Mouse (Mus musculus): ENCODE data around the gene Dyx1c1. TPM values are rescaled to one million over a fixed set of nuclear protein-coding genes. Genes with fewer than 3 reads are reported as not detected.

Dyx1c1 gene
- polyA plus RNA-seq, 1 experiment from 2014 or later, result 1.6 TPM

DNA sequence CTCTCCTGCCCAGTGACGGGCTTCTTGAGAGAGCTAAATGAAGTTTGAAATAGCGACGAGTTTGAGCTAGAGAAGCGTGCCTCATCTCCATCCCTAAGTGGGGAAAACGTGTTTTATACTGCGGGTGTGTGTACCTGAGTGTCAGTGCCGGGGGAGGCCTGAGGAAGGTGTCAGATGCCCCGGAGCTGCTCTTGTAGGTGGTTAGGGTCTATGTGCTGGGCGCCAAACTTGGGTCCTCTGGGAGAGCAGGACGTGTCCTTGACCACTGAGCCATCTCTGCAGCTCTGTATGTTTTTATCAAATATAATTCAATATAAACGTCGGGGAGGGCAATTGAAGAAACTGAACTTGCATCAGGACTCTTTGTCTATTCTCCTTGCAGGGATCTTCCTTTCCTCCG lies 14.3 kb upstream of the Dyx1c1 start:
- ATAC-seq (ENCODE audit: low FRiP score, low read depth), result no peak
- H3K27ac ChIP-seq, result no peak overlapping the region
- peaks cover 52% of the 10 kb centered on the region for H3K36me3 ChIP-seq
- H3K4me2 ChIP-seq (replicated peaks), result no peak overlapping the region
- H3K4me3 ChIP-seq, result no peak overlapping the region
- 89% methylated on average over 13 of the region's 13 CpGs for WGBS
- H3K9ac ChIP-seq, result no peak overlapping the region
- H3K4me1 ChIP-seq, result no peaks in the 10 kb centered on the region
- H3K27me3 ChIP-seq, result no peaks in the 10 kb centered on the region
- H3K9me3 ChIP-seq, result peaks cover 9% of the 10 kb centered on the region; the same call in 1 of the 2 replicates

GRCm38 (mm10) chr9:72947010-72947409 lies 11.6 kb upstream of the Dyx1c1 start:
- Histone ChIP-seq H3K4me2 (replicated peaks) (no peak overlapping the region), H3K27me3 (no peaks in the 10 kb centered on the region), H3K4me1 (peaks cover 6% of the 10 kb centered on the region), H3K9ac (no peak overlapping the region), H3K4me3 (no peak overlapping the region), H3K27ac (no peak overlapping the region), H3K36me3 (peaks cover 44% of the 10 kb centered on the region), H3K9me3 (peaks cover 9% of the 10 kb centered on the region; the same call in 1 of the 2 replicates)
- ATAC-seq (ENCODE audit: low FRiP score, low read depth), result no peak
- 89% methylated on average over 1 of the region's 1 CpGs for WGBS

DNA sequence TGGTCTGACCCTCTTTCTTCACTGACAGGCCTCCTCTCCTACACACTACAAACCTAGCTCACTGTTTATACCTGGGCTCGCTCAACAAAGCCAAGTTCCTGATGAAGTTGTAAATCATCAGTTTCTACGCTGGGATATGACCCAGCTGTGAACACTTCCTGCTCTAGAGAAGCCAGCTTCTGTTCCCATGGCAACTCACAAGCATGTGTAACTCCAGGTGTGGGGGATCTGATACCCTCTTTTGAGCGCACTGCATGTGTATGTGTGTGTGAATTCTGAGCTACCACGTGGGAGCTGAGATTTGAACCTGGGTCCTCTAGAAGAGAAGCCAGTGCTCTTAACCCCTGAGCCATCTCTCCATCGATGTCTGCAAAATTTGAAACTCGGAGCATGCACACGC lies 9.0 kb upstream of the Dyx1c1 start:
- no peak overlapping the region for H3K4me2 ChIP-seq (replicated peaks)
- 55% methylated on average over 7 of the region's 7 CpGs for WGBS
- H3K36me3 ChIP-seq, result peaks cover 26% of the 10 kb centered on the region
- no peaks in the 10 kb centered on the region for H3K27me3 ChIP-seq
- no peak overlapping the region for H3K4me3 ChIP-seq
- no peak for ATAC-seq (ENCODE audit: low FRiP score, low read depth)
- H3K9me3 ChIP-seq, result peaks cover 9% of the 10 kb centered on the region; the same call in 1 of the 2 replicates
- no peak overlapping the region for H3K27ac ChIP-seq
- H3K9ac ChIP-seq, result no peak overlapping the region
- peaks cover 6% of the 10 kb centered on the region for H3K4me1 ChIP-seq

- H3K9me3 ChIP-seq, result no peaks in the 10 kb centered on the region
- no peaks in the 10 kb centered on the region for H3K36me3 ChIP-seq
- no peak for ATAC-seq (ENCODE audit: low FRiP score, low read depth)
- H3K4me1 ChIP-seq, result peaks cover 15% of the 10 kb centered on the region
- H3K4me2 ChIP-seq (replicated peaks), result no peak overlapping the region
- H3K9ac ChIP-seq, result no peak overlapping the region
- WGBS, result 37% methylated on average over 2 of the region's 2 CpGs
- H3K27me3 ChIP-seq, result no peaks in the 10 kb centered on the region
- H3K27ac ChIP-seq, result no peak overlapping the region
- no peak overlapping the region for H3K4me3 ChIP-seq
Measured at GRCm38 (mm10) chr9:72954746-72955145, 3.8 kb upstream of the Dyx1c1 start.

DNA sequence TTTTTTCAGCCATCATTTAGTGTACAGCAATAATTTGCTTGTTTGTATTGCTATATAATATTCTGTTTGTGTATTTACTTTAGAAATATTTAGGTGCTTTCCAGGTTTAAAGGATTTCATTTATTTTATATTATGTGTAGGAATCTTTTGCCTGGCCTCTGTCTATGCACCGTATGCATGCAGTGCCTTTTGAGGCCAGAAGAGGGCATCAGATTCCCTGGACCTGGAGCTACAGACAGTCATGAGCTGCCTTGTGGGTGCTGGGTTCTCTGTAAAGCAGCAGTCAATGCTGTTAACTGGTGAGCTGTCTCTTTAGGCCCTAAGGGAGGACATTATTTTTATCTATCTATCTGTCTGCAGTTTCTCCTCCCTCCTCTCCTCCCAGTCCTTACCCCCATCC lies 3.0 kb upstream of the Dyx1c1 start:
- no peak overlapping the region for H3K27ac ChIP-seq
- no peak for ATAC-seq (ENCODE audit: low FRiP score, low read depth)
- no peak overlapping the region for H3K4me2 ChIP-seq (replicated peaks)
- no peak overlapping the region for H3K4me3 ChIP-seq
- H3K27me3 ChIP-seq, result no peaks in the 10 kb centered on the region
- no peaks in the 10 kb centered on the region for H3K36me3 ChIP-seq
- H3K9ac ChIP-seq, result no peak overlapping the region
- no peaks in the 10 kb centered on the region for H3K9me3 ChIP-seq
- WGBS, result 23% methylated on average over 1 of the region's 1 CpGs
- peaks cover 15% of the 10 kb centered on the region for H3K4me1 ChIP-seq

DNA sequence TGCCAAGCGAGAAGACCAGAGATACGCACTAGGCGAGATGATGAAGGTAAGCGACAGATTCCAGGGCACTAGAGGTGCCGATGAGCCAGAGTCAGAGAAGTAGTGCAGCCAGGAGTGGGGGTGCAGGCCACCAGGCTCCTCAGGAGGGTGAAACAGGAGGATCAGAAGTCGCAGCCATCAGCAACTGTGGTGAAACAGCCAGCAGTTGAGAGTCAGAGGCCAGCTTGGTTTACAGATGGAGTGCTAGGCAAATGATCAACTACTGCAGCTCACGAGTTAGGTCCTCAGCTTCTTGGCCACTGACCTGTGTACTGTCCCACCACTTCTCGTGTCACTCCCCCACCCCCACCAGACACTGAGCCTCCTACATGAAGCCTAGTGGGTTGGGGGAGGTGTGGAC lies 2.8 kb downstream of the Dyx1c1 start:
- no peaks in the 10 kb centered on the region for H3K36me3 ChIP-seq
- no peaks in the 10 kb centered on the region for H3K27me3 ChIP-seq
- no peak overlapping the region for H3K4me3 ChIP-seq
- H3K4me1 ChIP-seq, result peaks cover 9% of the 10 kb centered on the region
- no peaks in the 10 kb centered on the region for H3K9me3 ChIP-seq
- ATAC-seq (ENCODE audit: low FRiP score, low read depth), result no peak
- no peak overlapping the region for H3K27ac ChIP-seq
- WGBS, result 67% methylated on average over 8 of the region's 8 CpGs
- H3K4me2 ChIP-seq (replicated peaks), result no peak overlapping the region
- no peak overlapping the region for H3K9ac ChIP-seq

- WGBS, result 79% methylated on average over 15 of the region's 15 CpGs
- peaks cover 9% of the 10 kb centered on the region for H3K4me1 ChIP-seq
- H3K27ac ChIP-seq, result no peak overlapping the region
- H3K4me2 ChIP-seq (replicated peaks), result no peak overlapping the region
- H3K27me3 ChIP-seq, result no peaks in the 10 kb centered on the region
- no peak overlapping the region for H3K4me3 ChIP-seq
- H3K9me3 ChIP-seq, result no peaks in the 10 kb centered on the region
- ATAC-seq (ENCODE audit: low FRiP score, low read depth), result no peak
- no peak overlapping the region for H3K9ac ChIP-seq
- H3K36me3 ChIP-seq, result no peaks in the 10 kb centered on the region
Measured at GRCm38 (mm10) chr9:72961959-72962358, 3.4 kb downstream of the Dyx1c1 start.

DNA sequence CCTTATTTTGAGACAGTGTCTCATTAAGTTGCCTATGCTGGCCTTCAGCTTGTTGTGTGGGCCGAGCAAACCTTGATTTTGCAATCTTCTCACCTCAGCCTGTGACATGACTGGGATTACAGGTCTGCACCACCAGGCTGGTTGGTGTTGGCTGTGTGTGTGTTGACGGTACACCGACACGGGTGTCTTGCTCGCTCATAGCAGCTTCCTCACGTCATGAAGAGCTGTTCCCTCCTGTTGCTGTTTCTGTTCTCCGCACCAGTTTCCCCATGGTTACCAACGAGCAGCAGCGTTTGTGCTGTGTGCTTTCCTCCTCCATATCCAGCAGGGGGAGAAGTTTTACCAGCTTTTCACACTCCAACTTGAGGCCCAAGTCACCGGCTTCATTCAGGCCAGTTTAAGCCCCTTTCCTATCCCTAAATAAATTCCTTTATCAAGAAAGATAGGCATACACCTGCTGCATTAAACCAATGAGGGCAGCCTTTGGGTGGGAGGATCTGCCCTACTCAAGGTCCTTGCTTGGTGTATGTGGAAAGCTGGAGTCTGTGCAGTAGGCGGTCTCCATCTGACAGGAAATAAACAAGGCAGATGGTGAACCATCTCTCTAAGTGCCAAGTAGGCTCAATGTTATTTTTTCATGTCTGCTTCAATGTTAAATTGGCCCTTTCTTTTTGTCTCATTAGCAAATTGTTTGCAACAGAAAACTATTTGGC lies 9.9 kb downstream of the Dyx1c1 start:
- no peaks in the 10 kb centered on the region for H3K36me3 ChIP-seq
- 32% methylated on average over 11 of the region's 11 CpGs for WGBS
- ATAC-seq (ENCODE audit: low FRiP score, low read depth), result no peak
- H3K4me2 ChIP-seq (replicated peaks), result no peak overlapping the region
- no peak overlapping the region for H3K27ac ChIP-seq
- no peaks in the 10 kb centered on the region for H3K9me3 ChIP-seq
- H3K9ac ChIP-seq, result no peak overlapping the region
- no peaks in the 10 kb centered on the region for H3K4me1 ChIP-seq
- no peak overlapping the region for H3K4me3 ChIP-seq
- no peaks in the 10 kb centered on the region for H3K27me3 ChIP-seq

DNA sequence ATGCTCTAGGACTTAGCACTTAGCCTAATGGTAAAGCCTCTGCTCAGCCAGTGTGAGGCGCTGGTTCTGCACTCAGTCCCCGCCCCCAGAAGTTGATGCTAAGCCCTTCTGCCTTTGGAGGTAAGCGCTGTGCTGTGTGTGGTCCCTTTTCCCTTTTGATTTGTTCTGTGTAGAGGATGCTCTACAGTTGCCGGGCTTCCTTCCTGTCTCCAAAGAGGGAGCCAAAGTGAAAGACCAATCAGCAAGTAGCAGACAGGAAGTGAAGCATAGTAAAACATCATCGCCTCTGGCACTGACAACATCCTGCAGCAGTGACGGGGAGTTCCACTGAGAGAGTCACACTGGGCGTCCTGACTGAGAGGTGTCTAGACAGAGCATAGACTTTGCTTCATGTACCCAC lies 11.3 kb downstream of the Dyx1c1 start:
- Histone ChIP-seq H3K9ac (no peak overlapping the region), H3K27ac (no peak overlapping the region), H3K4me2 (replicated peaks) (no peak overlapping the region), H3K4me1 (no peaks in the 10 kb centered on the region), H3K4me3 (no peak overlapping the region), H3K27me3 (no peaks in the 10 kb centered on the region), H3K9me3 (no peaks in the 10 kb centered on the region), H3K36me3 (no peaks in the 10 kb centered on the region)
- no peak for ATAC-seq (ENCODE audit: low FRiP score, low read depth)
- 66% methylated on average over 7 of the region's 7 CpGs for WGBS

DNA sequence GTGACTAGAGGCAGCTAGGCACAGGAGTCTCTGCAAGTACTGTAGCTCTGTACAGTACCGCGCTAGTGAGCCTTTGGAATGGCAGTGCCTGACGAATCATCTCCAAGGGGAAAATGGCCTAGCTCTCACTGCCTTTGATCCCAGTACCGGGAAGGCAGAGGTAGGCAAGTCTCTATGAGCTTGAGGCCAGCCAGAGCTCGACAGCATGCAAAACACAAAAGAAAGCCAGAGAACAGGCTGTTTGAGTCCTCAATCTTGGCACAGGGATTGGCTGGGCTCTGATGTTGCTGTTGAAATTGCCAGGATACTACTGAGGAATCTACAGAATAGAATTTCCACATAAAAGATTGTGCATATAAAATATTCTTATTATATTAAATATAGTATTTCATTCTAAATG lies 13.8 kb downstream of the Dyx1c1 start:
- Histone ChIP-seq H3K27ac (no peak overlapping the region), H3K4me1 (no peaks in the 10 kb centered on the region), H3K36me3 (no peaks in the 10 kb centered on the region), H3K27me3 (no peaks in the 10 kb centered on the region), H3K9ac (no peak overlapping the region), H3K4me2 (replicated peaks) (no peak overlapping the region), H3K9me3 (no peaks in the 10 kb centered on the region), H3K4me3 (no peak overlapping the region)
- ATAC-seq (ENCODE audit: low FRiP score, low read depth), result no peak
- 84% methylated on average over 5 of the region's 5 CpGs for WGBS

GRCm38 (mm10) chr9:72972984-72973383 lies 14.4 kb downstream of the Dyx1c1 start:
- no peaks in the 10 kb centered on the region for H3K9me3 ChIP-seq
- H3K27ac ChIP-seq, result no peak overlapping the region
- H3K36me3 ChIP-seq, result no peaks in the 10 kb centered on the region
- H3K4me1 ChIP-seq, result no peaks in the 10 kb centered on the region
- H3K27me3 ChIP-seq, result no peaks in the 10 kb centered on the region
- ATAC-seq (ENCODE audit: low FRiP score, low read depth), result no peak
- no peak overlapping the region for H3K4me2 ChIP-seq (replicated peaks)
- no peak overlapping the region for H3K4me3 ChIP-seq
- no peak overlapping the region for H3K9ac ChIP-seq

DNA sequence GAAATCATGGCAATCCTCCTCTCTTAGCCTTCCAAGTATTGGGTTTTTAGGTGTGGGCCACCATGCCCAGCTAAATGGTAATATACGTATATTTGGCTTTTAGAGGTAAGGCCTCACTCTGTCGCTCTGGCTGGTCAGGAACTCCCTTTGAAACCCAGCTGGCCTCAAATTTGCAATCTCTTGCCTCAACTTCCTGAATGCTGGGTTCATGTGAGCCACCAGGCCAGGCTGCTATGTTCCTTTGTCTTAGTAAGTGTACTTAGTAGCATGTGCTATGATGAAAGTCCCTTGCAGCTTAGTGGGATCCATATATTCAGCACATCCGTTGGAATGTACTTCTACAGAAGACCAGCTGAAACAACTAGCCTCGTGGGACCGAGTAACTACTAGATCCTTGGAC lies 16.1 kb downstream of the Dyx1c1 start:
- H3K4me3 ChIP-seq, result no peak overlapping the region
- 81% methylated on average over 5 of the region's 5 CpGs for WGBS
- no peak for ATAC-seq (ENCODE audit: low FRiP score, low read depth)
- no peaks in the 10 kb centered on the region for H3K4me1 ChIP-seq
- H3K9me3 ChIP-seq, result no peaks in the 10 kb centered on the region
- no peak overlapping the region for H3K27ac ChIP-seq
- H3K4me2 ChIP-seq (replicated peaks), result no peak overlapping the region
- H3K9ac ChIP-seq, result no peak overlapping the region
- no peaks in the 10 kb centered on the region for H3K36me3 ChIP-seq
- no peaks in the 10 kb centered on the region for H3K27me3 ChIP-seq

- no peak overlapping the region for H3K9ac ChIP-seq
- H3K36me3 ChIP-seq, result no peaks in the 10 kb centered on the region
- no peaks in the 10 kb centered on the region for H3K4me1 ChIP-seq
- 87% methylated on average over 1 of the region's 1 CpGs for WGBS
- no peak overlapping the region for H3K27ac ChIP-seq
- H3K27me3 ChIP-seq, result no peaks in the 10 kb centered on the region
- ATAC-seq (ENCODE audit: low FRiP score, low read depth), result no peak
- no peak overlapping the region for H3K4me2 ChIP-seq (replicated peaks)
- no peak overlapping the region for H3K4me3 ChIP-seq
- no peaks in the 10 kb centered on the region for H3K9me3 ChIP-seq
Measured at GRCm38 (mm10) chr9:72975242-72975641, 16.7 kb downstream of the Dyx1c1 start.
